Mouse (Mus musculus): ENCODE results near the gene Ccdc39. TPM values are rescaled to one million over a fixed set of nuclear protein-coding genes. Genes with fewer than 3 reads are reported as not detected.

Gene Ccdc39
- polyA plus RNA-seq, 1 experiment from 2014 or later = 0.12 TPM

GRCm38 (mm10) chr3:33874456-33875286 is 30.6 kb upstream of the Ccdc39 start:
- no peaks in the 10 kb centered on the region for H3K9me3 ChIP-seq (ENCODE audit: low read length)
- H3K36me3 ChIP-seq (replicated peaks; ENCODE audit: insufficient read depth, low read length) = no peaks in the 10 kb centered on the region
- H3K27ac ChIP-seq (ENCODE audit: low read depth) = no peak overlapping the region
- H3K4me3 ChIP-seq (ENCODE audit: low read depth, low read length) = no peak overlapping the region
- no peak overlapping the region for H3K9ac ChIP-seq (replicated peaks)
- no peak for ATAC-seq
- no peak overlapping the region for H3K4me2 ChIP-seq (ENCODE audit: low read depth, low read length)
- WGBS (ENCODE audit: insufficient replicate concordance) = 61% methylated on average over 12 of the region's 12 CpGs
- TF ChIP-seq EP300 (IDR thresholded peaks at IDR 0.05; ENCODE audit: low read depth) (no peak), CTCF (IDR thresholded peaks at IDR 0.05; ENCODE audit: low read depth) (no peak)
- no peak for DNase-seq
- no peaks in the 10 kb centered on the region for H3K4me1 ChIP-seq (ENCODE audit: insufficient read depth)
- H3K27me3 ChIP-seq (ENCODE audit: insufficient read depth, low read length) = no peaks in the 10 kb centered on the region

- WGBS (ENCODE audit: insufficient replicate concordance) = 82% methylated on average over 7 of the region's 7 CpGs
- Histone ChIP-seq H3K9me3 (ENCODE audit: low read length) (no peaks in the 10 kb centered on the region), H3K4me1 (ENCODE audit: insufficient read depth) (no peaks in the 10 kb centered on the region), H3K36me3 (replicated peaks; ENCODE audit: insufficient read depth, low read length) (no peaks in the 10 kb centered on the region), H3K9ac (replicated peaks) (no peak overlapping the region), H3K27ac (ENCODE audit: low read depth) (no peak overlapping the region), H3K4me2 (ENCODE audit: low read depth, low read length) (no peak overlapping the region), H3K27me3 (ENCODE audit: insufficient read depth, low read length) (no peaks in the 10 kb centered on the region), H3K4me3 (ENCODE audit: low read depth, low read length) (no peak overlapping the region)
- DNase-seq (no peak), ATAC-seq (no peak)
- no peak for TF ChIP-seq EP300 (IDR thresholded peaks at IDR 0.05; ENCODE audit: low read depth)
- TF ChIP-seq CTCF (IDR thresholded peaks at IDR 0.05; ENCODE audit: low read depth) = no peak
These were observed 29.7 kb upstream of the Ccdc39 start for GRCm38 (mm10) chr3:33873837-33874236.

- 79% methylated on average over 8 of the region's 8 CpGs for WGBS (ENCODE audit: insufficient replicate concordance)
- H3K4me2 ChIP-seq (ENCODE audit: low read depth, low read length) = no peak overlapping the region
- H3K27ac ChIP-seq (ENCODE audit: low read depth) = no peak overlapping the region
- H3K9ac ChIP-seq (replicated peaks) = no peak overlapping the region
- no peaks in the 10 kb centered on the region for H3K36me3 ChIP-seq (replicated peaks; ENCODE audit: insufficient read depth, low read length)
- H3K27me3 ChIP-seq (ENCODE audit: insufficient read depth, low read length) = no peaks in the 10 kb centered on the region
- no peak for ATAC-seq
- H3K4me3 ChIP-seq (ENCODE audit: low read depth, low read length) = no peak overlapping the region
- H3K4me1 ChIP-seq (ENCODE audit: insufficient read depth) = no peaks in the 10 kb centered on the region
- no peak for DNase-seq
- H3K9me3 ChIP-seq (ENCODE audit: low read length) = no peaks in the 10 kb centered on the region
- TF ChIP-seq CTCF (IDR thresholded peaks at IDR 0.05; ENCODE audit: low read depth) (no peak), EP300 (IDR thresholded peaks at IDR 0.05; ENCODE audit: low read depth) (no peak)
These were observed 29.3 kb upstream of the Ccdc39 start for GRCm38 (mm10) chr3:33873366-33873765.

- H3K36me3 ChIP-seq (replicated peaks; ENCODE audit: insufficient read depth, low read length) = no peaks in the 10 kb centered on the region
- H3K9me3 ChIP-seq (ENCODE audit: low read length) = no peaks in the 10 kb centered on the region
- no peak overlapping the region for H3K4me3 ChIP-seq (ENCODE audit: low read depth, low read length)
- TF ChIP-seq CTCF (IDR thresholded peaks at IDR 0.05; ENCODE audit: low read depth) (no peak), EP300 (IDR thresholded peaks at IDR 0.05; ENCODE audit: low read depth) (no peak)
- no peak for DNase-seq
- no peak for ATAC-seq
- H3K27me3 ChIP-seq (ENCODE audit: insufficient read depth, low read length) = no peaks in the 10 kb centered on the region
- no peak overlapping the region for H3K27ac ChIP-seq (ENCODE audit: low read depth)
- H3K4me2 ChIP-seq (ENCODE audit: low read depth, low read length) = no peak overlapping the region
- no peaks in the 10 kb centered on the region for H3K4me1 ChIP-seq (ENCODE audit: insufficient read depth)
- no peak overlapping the region for H3K9ac ChIP-seq (replicated peaks)
These were observed 20.0 kb upstream of the Ccdc39 start for GRCm38 (mm10) chr3:33864000-33864540.

GRCm38 (mm10) chr3:33858939-33859338 is 14.8 kb upstream of the Ccdc39 start:
- Histone ChIP-seq H3K27ac (ENCODE audit: low read depth) (no peak overlapping the region), H3K27me3 (ENCODE audit: insufficient read depth, low read length) (no peaks in the 10 kb centered on the region), H3K4me2 (ENCODE audit: low read depth, low read length) (no peak overlapping the region), H3K4me1 (ENCODE audit: insufficient read depth) (no peaks in the 10 kb centered on the region), H3K9ac (replicated peaks) (no peak overlapping the region), H3K4me3 (ENCODE audit: low read depth, low read length) (no peak overlapping the region), H3K36me3 (replicated peaks; ENCODE audit: insufficient read depth, low read length) (no peaks in the 10 kb centered on the region), H3K9me3 (ENCODE audit: low read length) (no peaks in the 10 kb centered on the region)
- no peak for ATAC-seq
- no peak for DNase-seq
- WGBS (ENCODE audit: insufficient replicate concordance) = 49% methylated on average over 3 of the region's 3 CpGs
- TF ChIP-seq EP300 (IDR thresholded peaks at IDR 0.05; ENCODE audit: low read depth) = no peak
- TF ChIP-seq CTCF (IDR thresholded peaks at IDR 0.05; ENCODE audit: low read depth) = no peak

- ATAC-seq = no peak
- no peak for DNase-seq
- no peak overlapping the region for H3K9ac ChIP-seq (replicated peaks)
- 49% methylated on average over 1 of the region's 1 CpGs for WGBS (ENCODE audit: insufficient replicate concordance)
- H3K27ac ChIP-seq (ENCODE audit: low read depth) = no peak overlapping the region
- H3K9me3 ChIP-seq (ENCODE audit: low read length) = no peaks in the 10 kb centered on the region
- TF ChIP-seq EP300 (IDR thresholded peaks at IDR 0.05; ENCODE audit: low read depth) (no peak), CTCF (IDR thresholded peaks at IDR 0.05; ENCODE audit: low read depth) (no peak)
- no peaks in the 10 kb centered on the region for H3K4me1 ChIP-seq (ENCODE audit: insufficient read depth)
- no peaks in the 10 kb centered on the region for H3K36me3 ChIP-seq (replicated peaks; ENCODE audit: insufficient read depth, low read length)
- H3K4me3 ChIP-seq (ENCODE audit: low read depth, low read length) = no peak overlapping the region
- no peak overlapping the region for H3K4me2 ChIP-seq (ENCODE audit: low read depth, low read length)
- no peaks in the 10 kb centered on the region for H3K27me3 ChIP-seq (ENCODE audit: insufficient read depth, low read length)
These were observed 9.0 kb upstream of the Ccdc39 start for GRCm38 (mm10) chr3:33853062-33853461.

All from liver, postnatal 0 days (tissue).